Mouse (Mus musculus) kidney, adult 9 months (tissue): ENCODE results near the gene a.

Experiments used
- DNase-seq: peaks from one replicate; pipeline ENCODE4 v3.0.0; 2022

The a gene

GRCm38 (mm10) chr2:154790656-154791483 is at the start of gene a, which contains the start of gene Raly:
a (plus strand) TSS chr2:154791402.
Raly (plus strand) TSS chr2:154791096.
- peak; percentile 98 for DNase-seq

DNA sequence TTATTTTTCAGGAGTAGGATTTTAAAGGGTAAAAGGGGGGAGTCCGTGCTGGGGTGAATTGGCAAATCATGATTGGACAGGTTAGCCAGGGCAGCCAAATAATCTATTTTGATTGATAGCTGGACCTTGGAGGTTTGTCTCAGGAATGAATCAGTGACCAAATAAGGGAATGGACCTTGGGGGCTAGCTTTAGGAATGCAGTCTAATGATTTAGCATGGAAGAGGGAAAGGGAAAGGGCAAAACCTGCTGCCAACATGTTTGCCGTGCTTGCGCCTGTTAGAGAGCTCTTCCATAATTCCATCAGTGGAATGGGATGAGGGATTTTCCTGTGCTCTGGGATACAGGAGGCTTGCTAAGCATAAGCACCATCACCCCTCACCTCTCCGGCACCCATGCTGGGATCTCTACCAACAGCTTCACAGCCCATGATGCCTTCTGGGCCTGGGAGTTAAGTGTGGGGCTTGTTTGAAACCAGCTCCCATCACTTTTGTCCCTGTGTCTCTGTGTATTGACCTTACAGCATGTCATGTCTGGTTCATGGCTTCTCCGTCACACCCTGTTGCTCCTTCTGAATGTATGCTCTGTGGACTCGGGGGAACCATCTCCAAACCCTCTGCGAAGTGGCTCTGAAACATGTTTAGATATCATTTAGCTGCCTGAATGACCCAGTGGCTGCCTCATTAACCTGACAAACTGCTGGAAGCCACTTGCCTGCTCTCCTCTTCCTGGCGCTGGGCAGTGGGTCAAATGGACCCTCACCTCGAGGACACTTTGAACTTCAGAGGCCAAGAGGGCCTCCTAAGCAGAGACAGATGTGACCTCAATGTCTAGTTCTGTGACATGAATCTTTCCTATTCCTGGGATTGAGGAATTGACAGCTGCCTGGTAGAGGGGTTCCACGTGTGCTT is 48.0 kb upstream of the a start:
- no peak for DNase-seq

DNA sequence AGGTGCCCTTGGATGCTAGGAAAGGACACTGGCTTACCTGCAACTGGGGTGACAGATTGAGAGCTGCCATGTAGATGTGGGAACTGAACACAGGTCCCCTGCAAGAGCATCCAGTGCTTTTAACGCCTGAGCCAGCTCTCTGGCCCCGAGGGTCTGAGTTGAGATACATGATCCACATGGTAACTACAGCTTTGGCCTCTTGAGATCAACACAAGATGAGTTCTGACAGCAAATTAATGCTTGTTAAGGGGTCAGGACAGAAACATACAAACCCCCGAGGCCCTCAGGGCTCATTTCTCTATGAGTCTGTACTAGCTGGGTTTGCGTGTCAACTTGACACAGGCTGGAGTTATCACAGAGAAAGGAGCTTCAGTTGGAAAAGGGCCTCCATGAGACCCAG is 47.3 kb upstream of the a start:
- DNase-seq = no peak

- DNase-seq = no peak
These were observed 42.8 kb upstream of the a start for GRCm38 (mm10) chr2:154748383-154748782.

- DNase-seq = no peak
These were observed 41.9 kb upstream of the a start for GRCm38 (mm10) chr2:154749046-154750036.

- no peak for DNase-seq
These were observed 39.3 kb upstream of the a start for GRCm38 (mm10) chr2:154751924-154752323.

- no peak for DNase-seq
These were observed 37.1 kb upstream of the a start for GRCm38 (mm10) chr2:154754068-154754560.

GRCm38 (mm10) chr2:154755791-154756190 is 35.4 kb upstream of the a start:
- DNase-seq = no peak

GRCm38 (mm10) chr2:154757691-154758090 is 33.5 kb upstream of the a start:
- no peak for DNase-seq

- no peak for DNase-seq
These were observed 32.7 kb upstream of the a start for GRCm38 (mm10) chr2:154758454-154758853.

DNA sequence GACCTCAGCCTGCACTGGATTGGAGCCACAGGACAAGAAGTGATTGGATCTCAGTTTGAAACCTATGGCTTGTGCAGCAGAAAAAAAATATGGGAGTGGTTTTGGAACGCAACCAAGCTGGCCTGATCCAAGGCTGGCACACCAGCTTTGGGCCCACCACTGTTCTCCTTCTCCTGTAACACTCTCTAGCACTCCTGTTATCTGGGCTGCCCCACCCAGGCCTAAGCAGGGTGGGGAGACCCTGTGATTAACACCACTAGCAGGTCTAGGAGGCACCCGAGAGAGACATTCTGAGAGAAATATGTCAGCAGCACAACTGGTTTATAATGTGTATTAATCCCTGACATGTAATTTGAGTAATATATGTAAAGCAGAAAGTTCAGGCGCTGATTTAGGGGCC is 28.0 kb upstream of the a start:
- DNase-seq = no peak

DNA sequence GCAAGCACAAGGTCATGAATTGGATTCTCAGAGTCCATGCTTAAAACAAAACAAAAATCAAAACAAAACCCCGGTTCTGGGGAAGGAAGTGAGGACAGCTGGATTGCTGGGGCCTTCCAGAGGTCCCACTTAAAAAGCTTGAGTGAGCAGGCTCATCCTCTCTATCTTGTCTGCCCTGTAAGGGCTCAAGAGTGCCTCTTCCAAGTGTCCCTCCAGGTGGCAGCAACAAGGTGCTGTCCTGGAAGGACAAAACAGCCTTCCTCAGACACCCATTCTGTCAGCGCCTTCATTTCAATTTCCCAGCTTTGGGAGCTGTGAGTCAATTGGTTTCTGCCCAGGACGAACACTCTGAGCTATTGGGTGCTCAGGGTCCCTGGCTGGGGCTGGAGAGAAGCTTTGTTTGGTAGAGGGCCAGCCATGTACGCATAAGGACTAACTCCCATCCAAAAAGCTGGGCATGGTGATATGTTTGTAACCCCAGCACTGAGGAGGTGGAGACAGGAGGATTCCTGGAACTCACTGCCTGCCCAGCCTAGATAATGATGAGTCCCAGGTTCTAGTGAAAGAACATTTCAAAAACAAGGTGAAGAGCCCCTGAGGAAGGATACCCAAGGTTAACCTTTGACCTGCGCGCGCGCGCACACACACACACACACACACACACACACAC is 26.2 kb upstream of the a start:
- no peak for DNase-seq

DNA sequence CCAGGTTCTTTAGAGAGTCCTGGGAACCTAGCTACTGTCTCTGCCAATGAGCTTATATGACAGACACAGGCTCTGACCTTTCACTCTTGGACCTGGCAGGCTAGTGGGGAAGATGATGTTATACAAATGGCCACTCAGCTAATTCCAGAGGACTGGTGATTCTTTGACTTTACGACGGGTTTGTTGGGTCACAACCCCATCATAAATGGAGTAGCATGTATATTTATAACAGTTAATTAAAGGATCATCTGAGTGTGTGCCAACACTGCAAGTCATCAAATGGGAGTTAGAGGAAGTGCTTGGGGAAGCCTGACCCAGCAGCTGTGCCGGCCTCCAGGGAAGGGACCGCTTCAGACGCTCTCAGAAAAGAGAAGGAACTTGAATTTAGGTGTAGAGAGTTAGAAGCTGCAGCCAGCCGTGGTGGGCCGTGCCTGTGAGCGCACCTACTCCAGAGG is 25.6 kb upstream of the a start:
- DNase-seq = no peak

DNA sequence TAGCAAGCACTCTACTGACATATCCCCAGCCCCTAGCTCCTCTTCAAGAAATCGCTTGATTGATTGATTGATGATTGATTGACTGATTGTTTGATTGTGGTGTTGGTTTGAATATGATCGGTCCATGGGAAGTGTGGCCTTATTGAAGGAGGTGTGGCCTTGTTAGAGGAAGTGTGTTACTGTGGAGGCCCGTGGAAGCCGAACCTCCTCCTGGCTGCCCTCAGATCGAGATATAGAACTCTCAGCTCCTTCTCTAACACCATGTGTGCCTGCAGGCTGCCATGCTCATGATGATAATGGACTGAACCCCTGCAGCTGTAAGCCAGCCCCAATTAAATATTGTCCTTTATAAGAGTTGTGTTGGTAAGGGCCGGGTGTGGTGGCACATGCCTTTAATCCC is 24.2 kb upstream of the a start:
- no peak for DNase-seq

- DNase-seq = no peak
These were observed 21.3 kb upstream of the a start, which contains the start of gene Gm14214 for GRCm38 (mm10) chr2:154769930-154770329. Gm14214 (minus strand) TSS chr2:154770030.

DNA sequence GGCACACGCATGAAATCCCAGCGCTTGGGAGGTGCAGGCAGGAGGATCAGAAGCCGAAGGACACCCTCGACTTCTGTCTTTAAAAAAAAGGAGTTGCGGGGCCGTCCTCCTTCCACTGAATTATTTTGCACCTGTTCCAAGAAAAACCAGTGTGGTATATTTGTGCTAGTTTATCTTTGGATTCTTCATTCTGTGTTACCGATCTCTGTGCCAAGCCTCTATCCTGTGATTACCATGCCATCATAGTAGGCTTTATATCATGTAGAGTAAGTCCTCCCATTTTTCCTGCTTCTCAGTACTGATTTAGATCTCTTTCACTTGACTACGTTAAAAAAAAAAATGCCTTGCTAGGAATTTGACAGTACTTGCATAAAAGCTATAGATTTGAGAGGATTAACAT is 19.6 kb upstream of the a start:
- DNase-seq = no peak

DNA sequence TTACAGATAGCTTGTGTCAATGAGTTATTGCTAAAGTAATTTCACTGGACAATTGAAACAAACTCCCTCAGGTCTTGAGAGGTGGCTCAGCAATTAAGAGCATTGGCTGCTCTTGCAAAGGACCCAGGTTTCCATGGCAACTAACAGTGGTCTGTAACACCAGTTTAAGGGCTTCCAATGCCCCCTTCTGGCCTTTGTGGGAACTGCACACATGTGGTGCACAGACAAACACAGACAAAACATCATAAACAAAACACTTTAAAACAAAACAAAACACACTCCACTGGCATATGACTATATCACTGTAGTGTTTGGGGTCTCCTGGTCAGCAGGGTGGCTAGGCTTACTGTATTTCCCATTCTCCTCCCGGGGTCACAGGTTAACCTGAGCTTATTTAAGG is 17.2 kb upstream of the a start:
- DNase-seq = no peak

DNA sequence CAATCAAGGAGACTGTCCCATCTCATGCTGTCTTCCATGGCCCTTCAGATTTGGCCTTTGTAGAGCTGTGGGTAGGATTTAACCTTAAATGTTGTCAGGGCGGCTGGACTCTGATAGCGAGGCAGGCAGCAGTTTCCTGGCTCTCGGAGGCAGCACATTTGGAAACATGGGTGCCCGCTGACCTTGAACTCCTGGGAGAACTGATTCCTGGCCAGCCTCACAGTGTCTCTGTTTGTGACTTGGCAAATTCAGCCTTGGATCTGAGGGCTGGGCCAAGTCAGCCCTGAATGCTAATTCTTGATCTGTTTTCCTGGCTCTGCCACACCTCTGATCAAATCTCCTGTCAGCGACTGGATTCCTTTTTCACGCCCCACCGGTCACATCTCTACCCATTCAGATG is 14.7 kb upstream of the a start:
- DNase-seq = no peak

DNA sequence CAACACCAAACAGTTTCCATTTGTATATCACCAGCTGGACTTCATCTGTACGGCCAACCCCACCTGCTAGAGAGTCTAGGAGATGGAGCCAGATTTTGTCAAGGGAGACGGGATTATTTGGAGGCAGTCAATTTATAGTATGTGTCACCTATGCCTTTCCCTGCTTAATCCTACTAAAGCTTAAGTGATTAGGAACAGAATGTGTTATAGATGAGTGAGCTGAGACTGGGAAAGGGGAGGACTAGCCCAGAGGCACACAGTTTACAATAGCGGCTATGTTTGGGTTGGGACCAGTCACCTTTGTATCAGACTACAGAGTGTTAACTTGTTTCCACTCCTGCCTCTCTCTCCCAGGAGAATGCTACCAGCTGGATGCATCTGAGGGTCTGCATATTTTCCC is 11.6 kb upstream of the a start:
- no peak for DNase-seq

DNA sequence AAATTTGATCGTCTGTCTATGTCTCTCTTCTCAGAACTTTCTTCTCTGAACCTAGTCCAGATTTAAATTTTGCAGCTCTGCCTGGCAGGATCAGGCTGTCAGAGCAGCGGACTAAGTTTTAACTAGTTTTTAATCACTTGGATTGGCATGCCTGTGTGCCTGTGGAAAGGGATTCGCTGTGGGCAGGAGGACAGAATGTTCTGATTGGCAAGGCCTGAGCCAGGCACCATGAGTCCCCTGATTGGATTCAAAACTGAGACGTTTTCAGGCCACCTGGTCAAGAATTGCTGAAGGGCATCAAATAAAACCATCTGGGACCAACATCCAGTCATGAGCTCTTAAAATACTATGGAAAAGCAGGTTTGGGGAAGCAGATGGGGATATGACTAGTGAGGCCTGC is 8.8 kb upstream of the a start:
- no peak for DNase-seq

DNA sequence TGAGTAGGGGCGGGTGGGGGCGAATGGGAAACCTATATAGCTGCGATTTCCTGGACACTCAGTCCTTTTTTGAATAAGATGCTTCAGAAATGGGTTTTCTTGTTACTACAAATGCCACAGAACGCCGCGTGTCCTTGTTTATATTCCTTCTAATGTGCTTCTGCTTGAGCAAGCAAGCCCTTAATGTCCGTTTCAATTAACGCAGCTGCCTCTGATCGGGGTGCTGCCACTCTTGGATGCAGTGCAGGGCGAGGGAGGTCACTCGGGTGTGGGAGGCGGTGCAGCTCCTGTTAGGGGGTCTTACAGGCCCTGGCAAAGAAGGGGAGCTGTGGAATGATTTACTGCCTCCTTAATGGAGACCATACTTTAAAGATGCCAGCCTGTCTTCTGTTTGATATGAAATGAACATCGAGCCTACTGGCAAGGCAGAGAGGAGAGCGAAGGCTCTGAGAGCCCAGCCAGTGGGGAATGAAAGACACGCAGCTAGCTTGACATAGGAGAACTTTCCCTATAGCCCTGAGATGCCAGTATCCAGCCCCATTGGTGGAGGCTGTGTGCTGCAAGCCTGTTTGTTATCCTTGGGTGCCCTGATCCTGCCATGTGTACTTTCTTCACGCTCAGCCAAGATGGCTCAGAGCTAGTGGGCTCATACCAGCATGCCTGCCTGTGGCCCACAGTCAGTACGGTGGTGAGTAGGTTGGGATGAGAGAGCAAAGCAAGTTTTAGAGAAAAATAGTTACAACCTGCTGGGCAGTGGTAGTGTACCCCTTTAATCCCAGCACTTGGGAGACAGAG is 8.1 kb upstream of the a start:
- DNase-seq = no peak
